Mouse (Mus musculus): ENCODE data around the gene 9530053A07Rik. TPM values are rescaled to one million over a fixed set of nuclear protein-coding genes. Genes with fewer than 3 reads are reported as not detected.
"Not testable (repeated sequence)": the region's sequence is repeated elsewhere in the genome, so short reads cannot be mapped to it uniquely, and the experiment has no call there.

The 9530053A07Rik gene
- 0.03 and 0.10 TPM in 2 replicates for polyA plus RNA-seq (2015; fragmentation: Nextera tagmentation; extraction: Ambion mirVana)

DNA sequence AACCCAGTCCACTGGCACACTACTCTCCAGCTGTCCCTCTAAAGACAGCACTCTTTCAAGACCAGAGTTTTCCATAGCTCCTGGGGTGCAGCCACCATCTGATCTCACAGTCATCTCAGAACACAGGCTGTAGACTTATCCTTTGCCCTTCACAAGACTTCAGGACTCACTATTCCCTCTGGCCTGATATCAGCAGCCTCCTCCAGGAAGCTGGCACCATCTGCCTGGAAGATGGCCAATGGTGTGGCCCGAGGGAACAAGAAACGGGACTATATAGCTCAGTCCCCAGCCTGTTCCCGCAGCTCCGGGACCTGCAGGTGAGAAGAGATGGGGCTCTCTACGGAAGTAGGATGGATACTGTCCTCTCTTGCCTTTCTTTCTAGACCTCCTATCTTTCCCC lies at the start of gene 9530053A07Rik:
9530053A07Rik (plus strand) TSS at position 301 of the 400 bp plus-strand sequence.
- Histone ChIP-seq H3K4me1 (replicated peaks) (no peaks in the 10 kb centered on the region), H3K9ac (no peak within 1 kb of the TSS), H3K27ac (no peak within 1 kb of the TSS), H3K9me3 (replicated peaks) (no peaks in the 10 kb centered on the region), H3K27me3 (no peaks in the 10 kb centered on the region), H3K4me3 (no peak within 1 kb of the TSS), H3K36me3 (no peaks in the 10 kb centered on the region), H3K4me2 (no peak within 1 kb of the TSS)
- ATAC-seq (replicated peaks; ENCODE audit: insufficient number of reproducible peaks, insufficient read depth, low FRiP score, low read depth) = no peak
- WGBS = 83% methylated on average over 5 of the region's 5 CpGs

DNA sequence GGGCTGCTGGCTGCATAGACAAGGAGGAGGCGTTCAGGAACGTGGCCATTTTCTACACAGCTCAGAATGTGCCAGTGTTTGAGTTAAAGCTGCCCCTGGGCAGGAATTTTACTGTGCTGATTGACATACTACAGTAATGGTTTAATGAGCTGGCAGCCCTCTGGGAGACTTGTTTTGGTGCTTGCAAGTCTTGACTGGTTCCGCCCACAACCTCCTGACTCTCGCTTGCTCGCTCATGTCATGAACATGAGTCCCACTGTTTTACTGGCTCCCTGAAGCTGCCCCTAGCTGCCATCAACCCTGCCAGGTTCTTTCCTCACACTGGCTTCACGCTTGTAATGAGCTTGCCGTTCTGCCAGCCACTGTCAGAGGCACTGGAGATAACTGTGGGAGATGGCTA lies 45.1 kb upstream of the 9530053A07Rik start:
- WGBS = 57% methylated on average over 7 of the region's 7 CpGs
- Histone ChIP-seq H3K27ac (no peak overlapping the region), H3K4me1 (replicated peaks) (no peaks in the 10 kb centered on the region), H3K9ac (no peak overlapping the region), H3K4me3 (no peak overlapping the region), H3K9me3 (replicated peaks) (no peaks in the 10 kb centered on the region), H3K36me3 (no peaks in the 10 kb centered on the region), H3K4me2 (no peak overlapping the region), H3K27me3 (0 out of 2 replicates have a peak, but pooled peaks cover 3% of the 10 kb centered on the region)
- ATAC-seq (replicated peaks; ENCODE audit: insufficient number of reproducible peaks, insufficient read depth, low FRiP score, low read depth) = no peak

DNA sequence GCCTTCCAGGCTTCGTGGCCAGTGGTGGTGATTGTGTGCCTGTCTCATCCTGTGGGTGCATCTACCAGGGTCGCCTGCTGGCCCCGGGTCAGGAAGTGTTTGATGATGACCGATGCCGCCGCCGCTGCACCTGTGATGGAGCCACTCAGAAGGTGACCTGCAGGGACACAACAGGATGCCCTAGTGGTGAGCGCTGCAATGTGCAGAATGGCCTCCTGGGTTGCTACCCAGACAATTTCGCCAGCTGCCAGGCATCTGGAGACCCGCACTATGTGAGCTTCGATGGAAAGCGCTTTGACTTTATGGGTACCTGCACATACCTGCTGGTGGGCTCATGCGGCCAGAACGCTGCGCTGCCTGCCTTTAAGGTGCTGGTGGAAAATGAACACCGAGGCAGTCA lies 43.0 kb upstream of the 9530053A07Rik start:
- H3K4me3 ChIP-seq = no peak overlapping the region
- H3K27me3 ChIP-seq = 0 out of 2 replicates have a peak, but pooled peaks cover 3% of the 10 kb centered on the region
- H3K4me1 ChIP-seq (replicated peaks) = no peaks in the 10 kb centered on the region
- no peak overlapping the region for H3K9ac ChIP-seq
- 72% methylated on average over 16 of the region's 16 CpGs for WGBS
- no peak for ATAC-seq (replicated peaks; ENCODE audit: insufficient number of reproducible peaks, insufficient read depth, low FRiP score, low read depth)
- H3K4me2 ChIP-seq = no peak overlapping the region
- no peaks in the 10 kb centered on the region for H3K9me3 ChIP-seq (replicated peaks)
- no peak overlapping the region for H3K27ac ChIP-seq
- H3K36me3 ChIP-seq = no peaks in the 10 kb centered on the region

DNA sequence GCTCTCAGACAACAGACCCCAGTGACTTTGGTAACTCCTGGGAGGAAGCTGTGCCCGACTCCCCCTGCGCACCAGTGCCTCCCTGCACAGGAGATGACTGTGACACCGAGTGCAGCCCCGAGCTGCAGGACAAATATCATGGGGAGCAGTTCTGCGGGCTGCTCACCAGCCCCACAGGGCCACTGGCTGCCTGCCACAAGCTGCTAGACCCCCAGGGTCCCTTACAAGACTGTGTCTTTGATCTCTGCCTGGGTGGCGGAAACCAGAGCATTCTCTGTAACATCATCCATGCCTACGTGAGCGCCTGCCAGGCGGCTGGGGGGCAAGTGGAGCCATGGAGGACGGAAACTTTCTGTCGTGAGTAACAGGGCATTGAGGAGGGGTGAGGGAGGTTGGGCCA lies 35.7 kb upstream of the 9530053A07Rik start:
- H3K4me3 ChIP-seq = no peak overlapping the region
- no peaks in the 10 kb centered on the region for H3K9me3 ChIP-seq (replicated peaks)
- H3K27ac ChIP-seq = no peak overlapping the region
- no peak for ATAC-seq (replicated peaks; ENCODE audit: insufficient number of reproducible peaks, insufficient read depth, low FRiP score, low read depth)
- no peaks in the 10 kb centered on the region for H3K36me3 ChIP-seq
- no peak overlapping the region for H3K4me2 ChIP-seq
- H3K9ac ChIP-seq = no peak overlapping the region
- H3K4me1 ChIP-seq (replicated peaks) = no peaks in the 10 kb centered on the region
- H3K27me3 ChIP-seq = 0 out of 2 replicates have a peak, but pooled peaks cover 3% of the 10 kb centered on the region
- WGBS = 36% methylated on average over 11 of the region's 11 CpGs

DNA sequence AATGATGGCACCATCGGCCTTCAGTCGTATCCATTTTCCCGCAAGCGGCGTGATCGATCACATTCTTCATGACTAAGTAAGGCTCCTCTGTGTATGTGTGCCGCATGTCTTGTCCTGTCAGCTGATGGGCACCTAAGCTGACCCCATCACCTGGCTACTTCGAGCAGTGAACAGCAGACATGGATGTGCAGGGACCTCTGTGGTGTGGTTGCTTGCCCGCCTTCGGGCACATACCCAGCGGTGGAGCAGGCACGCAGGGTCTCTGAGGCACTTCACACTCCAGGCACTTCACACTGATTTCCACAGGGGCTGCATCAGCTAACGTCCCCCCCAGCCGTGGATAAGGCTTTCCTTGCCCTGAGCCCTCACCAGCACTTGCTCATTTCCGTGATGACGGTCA lies 30.2 kb upstream of the 9530053A07Rik start:
- no peak overlapping the region for H3K27ac ChIP-seq
- H3K9ac ChIP-seq = no peak overlapping the region
- peaks cover 5% of the 10 kb centered on the region for H3K27me3 ChIP-seq
- no peak overlapping the region for H3K4me3 ChIP-seq
- H3K4me1 ChIP-seq (replicated peaks) = no peaks in the 10 kb centered on the region
- no peaks in the 10 kb centered on the region for H3K36me3 ChIP-seq
- H3K9me3 ChIP-seq (replicated peaks) = 0 out of 2 replicates have a peak, but pooled peaks cover 2% of the 10 kb centered on the region
- no peak overlapping the region for H3K4me2 ChIP-seq
- WGBS = 89% methylated on average over 16 of the region's 16 CpGs
- no peak for ATAC-seq (replicated peaks; ENCODE audit: insufficient number of reproducible peaks, insufficient read depth, low FRiP score, low read depth)

DNA sequence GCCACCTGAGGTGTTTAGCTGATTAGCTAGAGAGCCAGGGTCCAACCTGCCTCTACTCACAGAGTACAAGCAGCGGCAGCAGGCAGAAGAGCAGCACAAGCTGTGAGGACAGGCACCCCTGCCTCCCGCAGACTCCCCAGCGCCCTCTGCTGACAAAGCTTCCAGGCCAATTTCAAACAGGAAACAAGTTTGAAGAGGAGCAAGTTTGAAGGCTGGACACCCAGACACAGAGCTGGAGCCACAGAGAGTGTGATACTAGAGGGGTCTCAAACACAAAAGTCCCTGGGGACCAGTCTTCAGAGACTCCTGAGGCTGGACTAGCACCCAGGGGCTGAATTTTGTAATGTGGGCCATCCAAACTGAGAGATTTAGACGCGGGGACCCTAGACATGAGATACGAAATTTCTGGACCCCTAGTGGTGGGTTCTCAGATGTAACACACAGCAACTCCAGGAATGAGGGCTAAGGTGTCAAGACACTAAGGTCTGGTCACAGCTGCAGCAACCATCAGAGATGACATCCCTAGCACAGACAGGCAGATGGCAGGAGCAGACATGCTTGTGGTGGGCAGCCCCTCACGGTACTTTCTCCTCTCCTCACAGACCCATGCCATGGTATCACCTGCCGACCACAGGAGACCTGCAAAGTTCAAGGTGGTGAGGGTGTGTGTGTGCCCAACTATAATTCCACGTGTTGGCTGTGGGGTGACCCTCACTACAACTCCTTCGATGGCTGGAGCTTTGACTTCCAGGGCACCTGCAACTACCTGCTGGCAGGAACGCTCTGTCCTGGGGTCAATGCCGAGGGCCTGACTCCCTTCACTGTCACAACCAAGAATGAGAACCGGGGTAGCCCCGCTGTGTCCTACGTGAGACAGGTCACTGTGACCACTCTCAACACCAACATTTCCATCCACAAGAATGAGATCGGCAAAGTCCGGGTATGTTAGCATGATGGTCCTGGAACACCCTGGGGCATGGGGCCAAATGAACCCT lies 28.4 kb upstream of the 9530053A07Rik start:
- no peak overlapping the region for H3K9ac ChIP-seq
- H3K27ac ChIP-seq = no peak overlapping the region
- H3K9me3 ChIP-seq (replicated peaks) = 0 out of 2 replicates have a peak, but pooled peaks cover 2% of the 10 kb centered on the region
- H3K36me3 ChIP-seq = no peaks in the 10 kb centered on the region
- H3K4me3 ChIP-seq = no peak overlapping the region
- H3K27me3 ChIP-seq = peaks cover 15% of the 10 kb centered on the region
- no peak overlapping the region for H3K4me2 ChIP-seq
- 63% methylated on average over 17 of the region's 17 CpGs for WGBS
- ATAC-seq (replicated peaks; ENCODE audit: insufficient number of reproducible peaks, insufficient read depth, low FRiP score, low read depth) = no peak
- H3K4me1 ChIP-seq (replicated peaks) = 0 out of 2 replicates have a peak, but pooled peaks cover 3% of the 10 kb centered on the region

DNA sequence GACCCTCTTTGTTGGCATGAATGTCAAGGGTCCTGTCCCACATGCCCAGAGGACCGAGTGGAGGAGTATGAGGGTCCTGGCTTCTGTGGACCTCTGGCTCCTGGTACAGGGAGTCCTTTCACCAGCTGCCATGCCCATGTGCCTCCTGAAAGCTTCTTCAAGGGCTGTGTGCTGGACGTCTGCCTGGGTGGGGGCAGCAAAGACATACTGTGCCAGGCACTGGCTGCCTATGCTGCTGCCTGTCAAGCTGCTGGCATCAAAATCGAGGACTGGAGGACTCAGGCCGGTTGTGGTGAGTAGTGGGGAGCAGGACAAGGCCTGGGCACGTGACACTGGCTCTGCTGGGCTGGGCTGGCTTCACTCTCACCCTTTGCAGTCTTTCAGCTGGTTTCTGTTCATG lies 26.3 kb upstream of the 9530053A07Rik start:
- 43% methylated on average over 5 of the region's 5 CpGs for WGBS
- ATAC-seq (replicated peaks; ENCODE audit: insufficient number of reproducible peaks, insufficient read depth, low FRiP score, low read depth); H3K9me3 ChIP-seq (replicated peaks); H3K4me2 ChIP-seq; H3K4me1 ChIP-seq (replicated peaks); H3K36me3 ChIP-seq; H3K27ac ChIP-seq; H3K4me3 ChIP-seq; H3K9ac ChIP-seq: not testable (repeated sequence)
- peaks cover 19% of the 10 kb centered on the region for H3K27me3 ChIP-seq

DNA sequence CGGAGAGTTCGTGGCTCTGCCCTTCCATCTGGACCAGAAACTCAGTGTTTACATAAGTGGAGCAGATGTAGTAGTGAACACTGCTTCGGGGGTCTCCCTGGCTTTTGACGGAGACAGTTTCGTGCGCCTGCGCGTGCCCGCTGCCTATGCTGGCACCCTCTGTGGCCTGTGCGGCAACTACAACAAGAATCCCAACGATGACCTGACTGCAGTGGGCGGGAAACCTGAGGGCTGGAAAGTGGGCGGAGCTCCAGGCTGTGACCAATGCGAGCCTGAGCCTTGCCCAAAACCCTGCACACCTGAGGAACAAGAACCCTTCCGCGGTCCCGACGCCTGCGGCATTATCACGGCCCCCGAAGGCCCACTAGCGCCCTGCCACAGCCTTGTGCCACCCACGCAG lies 24.6 kb upstream of the 9530053A07Rik start:
- peak overlapping the region; percentile 26 for H3K4me3 ChIP-seq
- WGBS = 8% methylated on average over 23 of the region's 23 CpGs
- ATAC-seq (replicated peaks; ENCODE audit: insufficient number of reproducible peaks, insufficient read depth, low FRiP score, low read depth) = no peak
- H3K9me3 ChIP-seq (replicated peaks) = no peaks in the 10 kb centered on the region
- no peaks in the 10 kb centered on the region for H3K36me3 ChIP-seq
- H3K27me3 ChIP-seq = peaks cover 19% of the 10 kb centered on the region
- no peak overlapping the region for H3K27ac ChIP-seq
- H3K4me2 ChIP-seq = peak overlapping the region; percentile 52
- 0 out of 2 replicates have a peak, but pooled peaks cover 3% of the 10 kb centered on the region for H3K4me1 ChIP-seq (replicated peaks)
- no peak overlapping the region for H3K9ac ChIP-seq

DNA sequence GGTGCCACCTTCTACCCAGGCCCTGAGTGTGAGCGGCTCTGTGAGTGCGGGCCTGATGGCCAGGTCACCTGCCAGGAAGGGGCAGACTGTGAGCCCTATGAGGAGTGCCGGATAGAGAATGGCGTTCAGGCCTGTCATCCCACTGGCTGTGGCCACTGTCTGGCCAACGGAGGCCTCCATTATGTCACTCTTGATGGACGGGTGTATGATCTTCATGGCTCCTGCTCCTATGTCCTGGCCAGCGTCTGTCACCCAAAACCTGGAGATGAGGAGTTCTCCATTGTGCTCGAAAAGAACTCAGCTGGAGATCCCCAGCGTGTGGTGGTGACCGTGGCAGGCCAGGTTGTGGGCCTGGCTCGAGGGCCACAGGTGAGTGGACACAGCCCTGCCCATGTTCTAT lies 23.0 kb upstream of the 9530053A07Rik start:
- no peak for ATAC-seq (replicated peaks; ENCODE audit: insufficient number of reproducible peaks, insufficient read depth, low FRiP score, low read depth)
- Histone ChIP-seq H3K36me3 (no peaks in the 10 kb centered on the region), H3K9me3 (replicated peaks) (no peaks in the 10 kb centered on the region), H3K27me3 (peaks cover 19% of the 10 kb centered on the region), H3K27ac (no peak overlapping the region), H3K4me3 (no peak overlapping the region), H3K4me2 (no peak overlapping the region), H3K4me1 (replicated peaks) (0 out of 2 replicates have a peak, but pooled peaks cover 3% of the 10 kb centered on the region), H3K9ac (no peak overlapping the region)
- 83% methylated on average over 11 of the region's 11 CpGs for WGBS

DNA sequence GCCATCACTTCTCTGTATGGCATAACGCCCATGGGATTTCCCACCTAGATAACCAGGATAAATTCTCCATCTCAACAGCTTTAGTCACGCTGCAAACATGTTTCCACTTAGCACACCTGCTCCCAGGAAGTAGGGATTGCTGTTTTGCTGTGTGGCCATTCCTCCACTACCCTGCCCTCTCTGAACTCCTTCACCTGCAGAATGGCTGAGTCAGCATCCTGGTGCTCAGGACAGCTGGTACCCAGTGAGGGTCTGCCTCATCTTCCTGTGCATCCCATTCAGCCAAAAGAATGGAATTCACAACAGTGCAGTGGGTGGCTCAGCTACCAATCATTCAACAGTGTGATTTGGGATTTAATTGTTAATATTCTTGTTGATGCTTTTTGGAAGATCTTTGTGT lies 14.6 kb upstream of the 9530053A07Rik start:
- Histone ChIP-seq H3K9ac (no peak overlapping the region), H3K36me3 (no peaks in the 10 kb centered on the region), H3K4me1 (replicated peaks) (no peaks in the 10 kb centered on the region), H3K4me3 (no peak overlapping the region), H3K9me3 (replicated peaks) (no peaks in the 10 kb centered on the region), H3K27ac (no peak overlapping the region), H3K4me2 (no peak overlapping the region), H3K27me3 (0 out of 2 replicates have a peak, but pooled peaks cover 5% of the 10 kb centered on the region)
- 69% methylated on average over 2 of the region's 2 CpGs for WGBS
- no peak for ATAC-seq (replicated peaks; ENCODE audit: insufficient number of reproducible peaks, insufficient read depth, low FRiP score, low read depth)

DNA sequence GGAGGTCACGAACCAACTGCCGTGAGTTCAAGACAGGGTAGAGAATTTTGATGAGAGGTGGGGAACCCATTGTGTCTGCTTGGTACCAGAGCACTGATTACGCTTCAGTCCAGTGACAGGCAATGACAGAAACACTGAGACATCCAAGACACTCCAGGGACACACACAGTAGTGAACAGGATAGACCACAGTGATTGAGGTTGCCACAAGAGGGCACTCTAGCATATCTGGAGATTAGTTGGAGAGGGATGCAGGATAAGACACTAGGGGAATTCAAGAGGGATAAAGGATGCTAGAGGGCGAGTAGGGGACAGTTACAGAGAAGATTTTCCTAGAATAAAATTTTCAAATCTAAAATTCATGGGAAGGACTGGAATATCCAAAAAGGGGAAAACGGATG lies 8.3 kb downstream of the 9530053A07Rik start:
- no peaks in the 10 kb centered on the region for H3K36me3 ChIP-seq
- H3K27ac ChIP-seq = no peak overlapping the region
- no peaks in the 10 kb centered on the region for H3K9me3 ChIP-seq (replicated peaks)
- no peak for ATAC-seq (replicated peaks; ENCODE audit: insufficient number of reproducible peaks, insufficient read depth, low FRiP score, low read depth)
- H3K4me2 ChIP-seq = no peak overlapping the region
- no peak overlapping the region for H3K9ac ChIP-seq
- no peaks in the 10 kb centered on the region for H3K27me3 ChIP-seq
- 57% methylated on average over 5 of the region's 5 CpGs for WGBS
- H3K4me3 ChIP-seq = no peak overlapping the region
- H3K4me1 ChIP-seq (replicated peaks) = no peaks in the 10 kb centered on the region

All from heart, embryonic 15.5 days (tissue).